Mouse (Mus musculus) bone marrow, adult 2 months (tissue): Measurements from ENCODE around the gene Rps6kl1.

Source experiments
- CTCF ChIP-seq: fragments of 200-500 bp; IDR thresholded peaks from 2 replicates; pipeline ENCODE4 v1.5.1; 2011; ENCODE audit warnings: low read length, control low read depth; ENCODE audit not compliant: control insufficient read depth, insufficient read depth
- POLR2A ChIP-seq: fragments of 200-500 bp; IDR thresholded peaks from 2 replicates; pipeline ENCODE4 v1.6.1; 2011; ENCODE audit warnings: low read depth, mild to moderate bottlenecking, control low read depth, low read length, borderline replicate concordance; ENCODE audit not compliant: control insufficient read depth

DNA sequence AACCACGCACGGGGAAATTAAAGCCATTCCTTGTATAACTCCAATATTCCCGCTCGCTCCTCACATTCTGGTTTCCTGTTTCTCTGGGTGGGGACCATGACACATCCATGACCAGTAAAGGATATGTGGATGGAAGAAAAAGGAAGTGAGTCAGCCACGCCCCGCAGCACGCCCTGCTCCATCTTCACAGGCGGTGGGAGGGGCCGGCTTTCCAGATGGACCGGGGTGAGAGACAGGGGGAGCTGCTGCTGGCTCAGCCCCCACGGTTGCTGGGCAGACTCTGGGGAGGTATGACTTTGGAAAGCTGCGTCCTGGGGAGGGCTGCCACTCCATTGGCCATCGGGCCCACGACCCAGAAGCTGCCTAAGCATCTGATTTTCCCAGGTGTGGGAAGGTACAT, 57.1 kb downstream of the Rps6kl1 start:
- TF ChIP-seq POLR2A (no peak), CTCF (no peak)
